Mouse (Mus musculus): ENCODE measurements around the gene Ush1c. TPM values are rescaled to one million over a fixed set of nuclear protein-coding genes. Genes with fewer than 3 reads are reported as not detected.

Gene Ush1c
- total RNA-seq, 2 experiments from 2014 or later: 0.40 to 0.54 TPM

DNA sequence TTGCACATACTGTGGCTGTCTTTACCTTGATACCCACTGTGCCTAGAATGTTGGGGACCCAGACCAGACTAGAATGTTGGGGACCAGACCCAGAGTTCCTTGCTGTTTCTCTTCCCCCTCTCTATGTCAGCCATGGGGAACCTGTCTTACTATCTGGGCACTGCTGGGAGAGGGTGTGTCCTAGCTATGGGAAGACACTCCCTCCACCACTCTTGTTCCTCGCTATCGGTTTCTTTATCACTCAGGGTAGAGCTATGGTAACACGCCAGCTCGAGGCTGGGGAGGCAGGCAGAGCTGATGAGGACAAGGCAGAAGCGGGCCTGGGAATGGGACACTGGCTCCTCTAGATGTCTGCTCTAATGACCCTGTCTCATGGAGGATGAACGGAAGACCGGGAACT is 90.9 kb downstream of the Ush1c start:
- DNase-seq: no peak
- intact Hi-C loops (cut with DNase I): no loop called here

DNA sequence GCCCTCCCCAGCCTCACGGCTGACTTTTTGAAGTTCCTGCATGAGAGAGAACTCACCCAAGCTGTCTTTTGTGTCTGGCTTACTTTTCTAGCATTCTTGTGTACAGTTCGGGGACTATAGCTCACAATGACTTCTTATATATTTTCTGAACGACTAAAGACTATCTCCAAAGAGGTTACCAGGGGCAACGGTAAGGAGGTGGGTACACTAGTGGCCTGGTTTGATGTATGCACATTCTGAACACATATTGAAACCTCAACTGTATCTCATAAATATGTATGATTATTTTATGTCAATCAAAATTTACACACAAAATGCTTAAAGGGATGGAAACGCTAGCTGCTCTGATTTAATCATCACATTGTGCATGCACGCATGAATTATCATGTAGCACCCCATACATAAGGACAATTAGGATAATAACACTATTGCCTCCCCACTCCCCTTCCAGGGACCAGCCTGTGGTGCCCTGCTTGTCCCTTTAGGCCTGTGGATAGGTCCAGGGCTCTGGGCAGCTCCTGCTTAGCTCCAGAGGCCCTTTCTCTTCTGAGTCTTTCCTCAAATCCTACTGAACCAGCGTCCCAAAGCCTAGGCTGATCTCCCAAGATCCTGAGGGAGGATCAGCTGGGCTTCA is 91.5 kb downstream of the Ush1c start:
- intact Hi-C loops (cut with DNase I): no loop called here
- DNase-seq: no peak

Other genes with a start within 250 kb of the Ush1c start
- gene Abcc6, start 208.2 kb downstream of the Ush1c start, total RNA-seq (2021): 1 to 10 TPM; 2.1 to 3.0 TPM
- gene Nomo1, start 204.8 kb downstream of the Ush1c start, total RNA-seq (2021): 10 to 100 TPM; 83.3 to 92.5 TPM
- gene Kcnj11, start 137.7 kb downstream of the Ush1c start, total RNA-seq (2021): 10 to 100 TPM; 11.8 to 12.8 TPM
- 10 to 100 TPM; 18.2 to 23.1 TPM for gene Abcc8, start 58.5 kb downstream of the Ush1c start, total RNA-seq (2021)
- gene Otog, start 2.5 kb upstream of the Ush1c start, total RNA-seq (2021): under 1 TPM; 0.08 to 0.26 TPM
- gene Myod1, start 138.0 kb upstream of the Ush1c start, total RNA-seq (2021): not detected
- 10 to 100 TPM; 40.2 to 43.2 TPM for gene Kcnc1, start 158.0 kb upstream of the Ush1c start, total RNA-seq (2021)